Mouse (Mus musculus) MEL (cell line): Measurements from ENCODE around the gene Cdk17.

Experiments used
- CTCF ChIP-seq, 3 experiments: IDR thresholded peaks in 2 of 3; conservative IDR thresholded peaks in 1 of 3; 2 replicates each; pipeline ENCODE4 v1.5.1; 2011 to 2012; ENCODE audit warnings: low read length in 3 of 3, low read depth in 2 of 3, mild to moderate bottlenecking in 2 of 3, improper control_type of control experiment in 1 of 3, inconsistent platforms in 1 of 3, mixed read lengths in 1 of 3, moderate library complexity in 1 of 3; ENCODE audit not compliant: control insufficient read depth in 1 of 3, insufficient read depth in 1 of 3, poor library complexity in 1 of 3, severe bottlenecking in 1 of 3
- ELF1 ChIP-seq: IDR thresholded peaks from 2 replicates; pipeline ENCODE4 v1.6.1; 2014; ENCODE audit warnings: low read depth, mild to moderate bottlenecking, inconsistent platforms, low read length, improper control_type of control experiment, moderate library complexity
- MAZ ChIP-seq: IDR thresholded peaks from 2 replicates; pipeline ENCODE4 v1.6.1; 2012; ENCODE audit warnings: low read depth, mild to moderate bottlenecking, inconsistent platforms, low read length, improper control_type of control experiment

GRCm38 (mm10) chr10:93115743-93116142, 44.9 kb upstream of the Cdk17 start:
- no peak for TF ChIP-seq CTCF (IDR thresholded peaks at IDR 0.05 in 2 of 3, conservative IDR thresholded peaks at IDR 0.05 in 1 of 3; ENCODE audit: control insufficient read depth in 1 of 3, insufficient read depth in 1 of 3, low read depth in 2 of 3, low read length in 3 of 3, poor library complexity in 1 of 3, severe bottlenecking in 1 of 3)
- no peak for TF ChIP-seq MAZ
- TF ChIP-seq ELF1: no peak
